Mouse (Mus musculus) adipocyte (in vitro differentiated cells): ENCODE measurements at regions not wholly inside any gene's neighbourhood (a gene's known extent, or its start where the extent isn't known, plus 50 kb on each side); places are given as distances from the start of the nearest gene placed in this dataset.
A peak's percentile ranks its signal among the peaks of the same experiment; 100 is the strongest.

Experiments used
- DNase-seq: peaks from one replicate; pipeline ENCODE4 v3.0.0-alpha.2; 2016; ENCODE audit warnings: low spot score

DNA sequence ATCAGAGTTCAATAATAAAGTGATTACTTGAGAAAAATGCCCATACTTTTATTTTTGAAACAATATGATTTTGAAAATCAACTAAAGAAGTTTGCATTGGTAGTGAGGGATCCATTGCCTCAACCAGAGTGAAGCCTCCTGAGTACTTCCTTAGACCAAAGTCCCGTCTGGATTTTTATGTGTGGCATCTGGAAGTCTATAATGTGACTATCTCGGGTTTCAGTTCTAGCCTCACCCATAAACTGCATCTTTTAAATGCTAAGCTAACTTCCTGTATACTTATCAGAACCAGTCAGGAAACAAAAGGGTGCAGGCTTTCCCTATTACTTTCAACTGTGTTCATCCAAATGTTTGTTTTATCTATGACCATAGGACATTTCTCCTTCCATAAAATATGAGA, 178.8 kb downstream of the Spry2 start:
- no peak for DNase-seq

DNA sequence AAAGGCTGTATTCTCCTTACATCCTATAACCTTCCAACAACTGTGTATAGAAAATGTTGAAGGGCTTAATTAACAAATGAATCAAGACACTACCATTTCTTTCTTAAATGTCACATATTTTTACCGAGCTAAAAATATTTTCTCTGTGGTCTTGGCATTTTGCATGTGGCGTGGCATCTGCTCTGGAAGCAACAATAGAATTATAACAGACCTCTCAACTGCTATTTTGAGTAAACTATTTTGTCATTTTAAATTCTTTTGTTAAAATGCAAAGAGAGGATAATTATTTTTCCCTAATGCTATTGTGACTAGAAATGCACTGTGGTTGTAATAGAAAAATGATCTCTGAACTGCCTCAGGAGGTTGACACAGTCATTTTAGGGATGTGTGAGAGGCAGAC, 187.9 kb downstream of the Spry2 start:
- DNase-seq, result no peak

DNA sequence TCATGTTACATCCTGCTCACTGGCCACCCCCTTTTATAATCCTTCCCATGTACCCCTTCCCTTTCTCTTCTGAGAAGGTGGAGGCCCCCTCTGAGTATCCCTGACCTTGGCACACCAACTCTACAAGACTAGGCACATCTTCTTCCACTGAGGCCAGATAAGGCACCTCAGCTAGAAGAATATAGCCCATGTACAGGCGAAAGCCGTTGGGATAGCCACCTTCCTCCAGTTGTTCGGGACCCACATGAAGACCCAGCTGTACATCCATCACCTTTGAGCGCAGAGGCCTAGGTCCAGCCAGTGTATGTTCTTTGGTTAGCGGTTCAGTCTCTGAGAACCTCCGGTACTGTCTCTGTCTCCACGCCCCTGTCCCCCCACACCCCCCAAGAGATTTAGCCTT, 189.9 kb downstream of the Spry2 start:
- no peak for DNase-seq

DNA sequence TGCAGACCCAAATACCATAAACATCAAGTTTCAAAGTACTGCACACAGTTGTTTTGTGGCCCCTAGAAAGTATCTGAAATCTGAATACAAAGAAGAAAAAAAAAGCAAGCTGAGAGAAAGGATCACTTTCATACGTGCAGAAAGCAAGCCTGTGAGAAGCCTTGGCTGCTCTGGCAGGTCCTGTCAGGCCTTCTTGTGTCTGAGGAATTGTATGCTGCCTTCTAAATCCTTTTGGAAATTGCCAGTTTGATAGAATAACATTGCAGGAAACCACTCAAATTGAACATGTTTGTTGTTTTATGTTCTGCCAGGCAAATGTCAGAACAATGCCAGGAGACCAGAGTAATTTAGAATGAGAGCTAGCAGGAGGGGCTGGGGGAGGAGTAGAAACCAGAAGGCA, 198.0 kb downstream of the Spry2 start:
- DNase-seq, result no peak

DNA sequence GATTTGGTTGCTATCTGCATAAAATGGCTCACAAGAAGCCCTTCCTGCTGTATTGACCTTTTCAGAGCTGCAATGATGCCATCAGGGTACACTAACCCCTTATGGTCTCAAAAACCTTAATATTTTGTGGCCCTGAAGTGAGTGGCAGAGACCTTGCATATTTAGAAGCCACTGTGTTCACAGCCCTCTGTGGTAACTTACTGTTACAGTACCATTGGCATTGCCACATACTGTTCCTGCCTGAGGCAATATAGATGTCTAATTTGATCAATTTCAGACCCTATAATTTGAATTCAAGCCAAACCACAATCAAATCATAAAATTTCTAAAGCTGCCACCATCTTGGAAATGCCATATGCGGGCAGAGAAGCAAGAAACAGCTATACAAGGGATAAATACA, 198.5 kb downstream of the Spry2 start:
- DNase-seq, result no peak

DNA sequence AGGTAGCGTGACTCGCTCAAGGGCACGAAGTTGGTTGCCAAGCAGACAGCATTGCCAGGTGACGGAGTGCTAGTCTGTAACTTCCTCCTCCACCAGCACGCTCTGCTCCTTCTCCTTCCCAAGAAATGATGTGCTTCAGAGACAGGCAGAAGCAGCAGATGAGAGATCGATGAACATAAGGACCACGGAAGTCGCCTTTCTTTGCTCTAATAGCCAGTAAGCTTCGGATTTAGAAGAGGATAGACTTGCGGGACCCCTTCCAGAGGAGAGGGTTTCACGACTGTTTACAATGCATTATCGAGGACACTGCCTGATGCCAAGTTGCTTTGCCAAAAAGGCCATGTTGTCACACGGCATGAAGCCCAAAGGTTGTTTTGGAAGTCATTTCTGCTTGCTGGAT, 199.2 kb downstream of the Spry2 start:
- no peak for DNase-seq

DNA sequence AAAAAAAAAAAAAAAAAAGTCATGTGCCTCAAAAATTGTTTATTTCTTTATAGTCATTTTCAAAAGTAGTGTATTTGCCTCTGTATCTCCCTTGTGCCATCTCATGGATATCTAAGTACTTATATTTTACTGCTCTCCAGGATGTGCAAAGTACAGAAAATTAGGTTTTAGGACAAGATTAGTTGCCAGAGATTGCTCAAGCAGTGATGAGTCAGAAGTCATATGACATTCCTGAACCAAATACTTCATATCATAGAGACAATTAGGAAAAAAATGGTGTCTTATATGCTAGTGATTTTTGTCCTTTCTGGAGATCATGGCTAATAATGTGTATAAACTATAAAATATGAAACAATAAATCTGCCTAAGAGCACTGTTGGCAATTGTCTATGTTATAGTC, 201.7 kb downstream of the Spry2 start:
- DNase-seq, result peak; percentile 56

DNA sequence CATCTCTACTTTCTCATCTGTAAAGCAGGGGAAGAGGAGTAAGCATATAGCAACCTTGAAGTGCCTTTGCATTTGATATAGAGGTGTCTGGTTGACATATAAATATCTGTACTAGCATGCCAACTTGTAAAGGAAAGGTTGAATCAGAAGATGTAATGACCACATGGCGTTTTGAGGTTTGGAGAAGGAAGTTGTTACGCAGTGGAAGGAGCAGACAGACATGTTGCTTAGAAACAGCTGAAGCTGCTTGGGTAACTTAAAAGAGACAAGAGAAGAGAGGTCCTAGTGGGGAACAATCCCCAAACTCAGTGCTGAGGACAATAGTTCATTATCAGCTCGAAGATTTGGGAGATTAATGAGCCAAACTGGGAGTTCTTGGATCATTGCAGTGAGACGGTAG, 202.9 kb downstream of the Spry2 start:
- DNase-seq, result no peak

DNA sequence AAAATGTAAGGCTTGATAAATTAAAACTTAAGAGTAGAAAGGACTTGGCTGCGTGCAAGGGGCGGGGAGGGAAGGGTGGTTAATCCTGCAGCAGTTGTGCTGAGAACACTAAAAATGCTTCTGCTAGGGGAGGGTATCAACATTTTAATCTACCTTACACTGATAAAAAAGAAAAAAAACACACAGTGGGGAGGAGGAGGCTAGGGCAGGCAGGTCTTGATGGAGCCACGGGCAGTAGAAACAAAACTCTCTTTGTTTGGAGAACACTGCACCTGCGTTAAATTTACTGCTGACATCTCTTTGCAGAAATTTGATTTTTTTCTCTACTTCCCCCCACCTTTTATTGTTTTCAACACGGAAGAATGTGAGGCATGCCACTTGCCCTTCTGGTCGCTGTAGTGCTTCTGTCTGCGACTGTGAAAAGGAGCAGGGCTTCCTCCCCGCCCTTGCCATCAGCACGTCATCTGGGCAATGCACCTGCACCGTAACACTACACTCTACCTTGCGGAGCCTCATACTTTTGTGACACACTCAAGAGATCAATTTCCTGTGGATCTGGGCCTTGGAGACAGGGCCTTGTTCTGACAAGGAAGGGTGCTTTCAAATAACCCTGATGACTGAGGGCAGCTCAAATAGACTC, 211.7 kb downstream of the Spry2 start:
- DNase-seq, result no peak

DNA sequence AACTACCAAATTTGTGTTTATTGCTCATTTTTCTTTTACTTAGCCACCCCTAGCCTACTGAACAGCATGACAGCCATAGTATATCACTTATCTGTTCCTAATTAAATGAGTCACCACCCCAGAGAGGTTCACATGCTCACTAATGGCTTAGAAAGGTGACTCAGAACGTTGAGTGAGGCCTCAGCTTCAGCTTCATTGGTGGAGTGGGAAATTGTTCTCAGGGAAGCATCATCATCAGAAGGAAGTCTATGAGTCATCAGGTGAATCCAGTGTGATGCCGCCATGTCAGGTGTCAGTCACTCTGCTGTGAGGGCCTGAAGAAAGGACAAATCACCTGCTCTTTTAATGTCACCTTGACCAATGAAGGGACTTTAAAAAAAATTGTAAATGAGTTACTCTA, 212.3 kb downstream of the Spry2 start:
- no peak for DNase-seq

DNA sequence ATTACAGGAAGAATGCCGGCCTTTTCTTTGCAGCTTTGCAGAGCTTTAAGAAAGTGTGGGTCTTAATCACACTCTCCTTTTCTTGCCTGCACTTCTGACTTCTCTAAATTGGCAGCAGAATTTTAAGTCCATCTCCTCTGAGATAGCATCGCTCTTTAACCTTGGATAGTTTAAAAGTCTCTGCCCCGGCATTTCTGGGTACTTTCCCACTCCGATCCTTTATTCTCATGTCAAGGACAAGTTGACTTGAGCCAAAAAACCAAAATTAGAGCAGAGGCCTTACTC, 220.0 kb downstream of the Spry2 start:
- no peak for DNase-seq

DNA sequence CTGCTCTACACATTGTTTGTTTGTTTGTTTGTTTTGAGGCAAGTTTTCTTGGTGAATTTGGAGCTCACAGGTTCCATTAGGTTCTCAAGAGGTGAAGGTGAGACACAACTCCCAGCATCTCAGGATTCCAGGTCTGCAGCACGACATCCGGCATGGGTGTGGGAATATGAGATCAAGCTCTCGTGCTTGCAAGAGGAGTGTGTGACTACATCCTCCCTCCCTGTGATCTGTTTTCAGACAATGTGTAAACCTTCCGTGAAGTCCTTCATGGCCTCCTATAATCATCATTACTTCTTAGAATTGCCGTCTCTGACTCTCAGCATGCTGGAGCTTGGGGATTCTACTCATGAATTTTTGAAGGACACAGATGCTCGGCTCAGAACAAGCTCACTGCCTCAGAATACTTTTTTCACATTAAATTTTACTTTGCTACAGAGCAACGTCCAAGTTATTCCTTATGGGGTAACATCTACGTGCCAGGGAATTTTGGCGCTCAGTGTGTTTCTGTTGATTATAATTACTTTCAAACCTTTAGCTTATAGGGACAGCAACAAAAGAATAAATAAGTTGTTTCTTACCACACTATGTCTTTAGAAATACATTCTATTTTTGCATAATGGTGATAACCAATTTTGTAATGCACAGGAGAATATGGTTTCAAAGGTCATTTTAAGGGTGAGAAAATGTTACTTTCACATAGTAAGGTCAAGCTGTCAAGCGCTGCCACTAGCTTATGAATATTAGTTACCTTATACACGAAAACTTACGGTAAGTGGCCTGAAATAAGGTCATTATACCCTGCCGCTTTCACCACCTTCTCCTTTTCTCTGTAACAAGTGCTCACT, 220.6 kb downstream of the Spry2 start:
- DNase-seq, result peak; percentile 17

DNA sequence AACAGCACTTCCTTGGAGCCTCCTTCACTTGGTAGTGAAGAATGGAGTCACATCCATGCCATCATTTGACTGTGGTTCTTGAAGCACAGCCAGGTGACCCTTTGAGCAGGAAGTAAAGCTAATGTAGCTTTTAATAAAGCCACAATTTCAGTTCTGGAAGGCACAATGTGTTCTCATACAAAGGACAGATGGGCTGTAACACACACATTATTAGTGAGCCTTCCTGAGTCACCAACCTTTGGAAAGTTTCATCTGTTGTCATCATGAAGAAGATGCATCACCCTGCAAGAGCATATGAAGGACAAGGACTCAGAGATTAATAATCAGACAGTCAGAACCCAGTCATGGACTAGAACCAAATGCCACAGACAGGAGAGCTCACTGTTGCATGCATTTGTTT, 221.6 kb downstream of the Spry2 start:
- no peak for DNase-seq

DNA sequence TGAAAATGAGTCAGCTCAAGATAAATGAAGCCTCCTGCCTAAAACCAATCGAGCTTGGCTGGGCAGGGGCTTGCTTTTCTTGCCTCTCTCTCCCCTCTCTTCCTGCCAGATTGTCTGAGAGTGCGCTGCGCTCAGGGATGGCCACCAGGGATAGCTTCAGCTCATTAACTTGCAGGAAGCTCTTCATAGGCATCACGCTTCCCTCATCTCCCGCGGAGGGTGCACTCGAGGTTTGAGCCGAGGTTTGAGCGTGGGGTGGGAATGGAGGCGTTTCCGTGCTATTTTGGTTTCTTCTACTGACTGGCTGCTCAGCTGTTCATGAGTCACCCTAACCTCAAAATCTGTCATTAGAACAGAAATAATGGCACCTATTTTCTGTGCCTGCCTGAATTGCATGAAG, 227.7 kb downstream of the Spry2 start:
- DNase-seq, result peak; percentile 37

DNA sequence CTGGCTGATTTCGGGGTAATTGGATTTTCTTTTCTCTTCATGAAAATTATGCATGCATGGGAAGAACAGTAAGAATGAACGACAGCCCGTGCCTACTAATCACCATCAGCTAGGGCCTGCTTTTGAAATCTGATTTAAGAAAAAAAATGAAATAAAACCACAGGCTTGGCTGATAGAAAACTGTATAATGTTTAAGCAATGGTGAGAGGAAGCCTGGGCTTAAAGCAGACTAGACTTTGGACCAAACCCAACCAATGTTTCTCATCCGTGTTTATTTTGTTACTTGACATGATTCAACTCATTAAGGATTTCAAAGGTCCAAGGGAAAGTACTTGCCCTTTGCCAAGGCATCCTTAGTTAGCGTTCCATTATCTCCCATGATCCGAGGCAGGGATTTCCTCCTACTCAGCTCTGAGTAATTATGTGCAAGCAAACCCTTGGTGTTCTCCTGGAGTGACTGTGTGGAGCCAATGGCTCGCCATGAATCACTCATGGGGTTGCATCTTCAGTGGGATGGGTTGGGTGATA, 231.9 kb downstream of the Spry2 start:
- DNase-seq, result no peak

DNA sequence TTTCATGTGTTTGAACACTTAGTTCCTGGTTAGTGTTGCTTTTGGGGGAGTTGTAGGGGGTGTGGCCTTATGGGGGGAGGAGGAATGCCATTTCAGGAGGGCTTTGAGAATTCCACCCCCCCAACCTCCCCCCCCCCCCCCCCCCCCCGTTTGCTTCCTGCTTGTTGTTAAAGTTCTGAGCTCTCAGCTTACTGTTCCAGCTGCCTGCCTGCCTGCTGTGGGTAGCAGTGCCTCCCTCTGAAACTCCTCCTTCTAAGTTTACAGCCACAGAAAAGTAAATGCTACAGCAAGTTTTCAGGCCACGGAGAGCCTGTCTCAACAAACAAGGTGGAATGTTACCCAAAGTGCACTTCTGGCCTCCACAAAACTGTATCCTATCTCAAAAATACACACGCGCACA, 233.1 kb downstream of the Spry2 start:
- no peak for DNase-seq

DNA sequence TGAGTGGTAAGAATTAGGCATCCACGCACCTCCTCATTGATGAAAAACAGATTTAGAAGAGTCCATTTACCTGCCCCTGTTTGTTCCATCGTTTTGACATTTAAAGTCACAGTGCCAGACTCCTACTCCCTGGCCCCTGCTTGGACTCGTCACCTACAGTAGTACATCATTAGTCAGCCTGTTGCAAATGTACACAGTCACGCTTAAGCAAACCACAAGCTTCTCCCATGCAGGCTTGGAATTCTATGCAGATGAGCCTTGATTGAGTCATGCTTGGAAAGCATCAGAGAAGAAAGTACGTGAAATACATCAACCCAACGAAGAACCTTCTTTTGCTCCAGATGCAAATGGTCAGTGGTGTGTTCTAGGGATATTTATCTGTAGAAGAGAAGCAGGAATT, 233.8 kb downstream of the Spry2 start:
- DNase-seq, result no peak

DNA sequence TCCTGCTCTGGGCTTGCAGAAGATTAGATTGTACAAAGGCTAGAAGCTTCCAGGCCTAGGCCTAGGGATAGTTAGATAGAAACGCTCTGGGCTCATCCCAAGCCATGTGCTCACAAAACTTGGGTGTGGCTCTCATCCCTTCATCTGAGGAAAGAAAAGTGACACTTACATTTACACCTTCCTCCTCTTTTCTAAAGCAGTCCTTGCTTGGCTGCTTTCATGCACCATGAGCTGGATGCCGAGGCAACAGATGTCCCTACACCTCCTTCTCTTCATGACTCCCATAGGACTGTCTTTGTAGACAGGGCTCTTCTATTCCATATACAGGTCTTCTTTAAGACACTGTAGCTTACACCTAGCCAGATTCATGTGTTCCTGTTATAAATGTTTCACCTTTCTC, 238.3 kb downstream of the Spry2 start:
- DNase-seq, result no peak

DNA sequence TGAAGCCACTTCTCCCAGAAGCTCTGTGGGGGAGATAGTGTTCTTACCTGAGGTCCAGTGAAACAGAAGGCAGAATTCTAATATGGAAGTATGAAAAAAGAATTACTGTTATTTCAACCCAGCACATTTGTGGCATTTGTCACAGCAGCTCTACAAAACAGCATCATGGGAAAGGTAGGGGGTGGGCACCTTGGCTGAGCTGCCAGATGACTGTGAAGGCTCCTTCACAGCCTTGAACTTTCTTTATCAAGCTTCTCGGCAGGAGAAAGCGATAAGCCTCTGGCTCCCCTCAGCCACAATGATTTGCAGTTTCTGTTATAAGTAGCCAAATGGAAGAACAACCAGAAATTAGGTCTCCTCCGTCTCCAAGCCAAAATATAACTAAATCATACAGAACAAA, 249.5 kb downstream of the Spry2 start:
- DNase-seq, result no peak

DNA sequence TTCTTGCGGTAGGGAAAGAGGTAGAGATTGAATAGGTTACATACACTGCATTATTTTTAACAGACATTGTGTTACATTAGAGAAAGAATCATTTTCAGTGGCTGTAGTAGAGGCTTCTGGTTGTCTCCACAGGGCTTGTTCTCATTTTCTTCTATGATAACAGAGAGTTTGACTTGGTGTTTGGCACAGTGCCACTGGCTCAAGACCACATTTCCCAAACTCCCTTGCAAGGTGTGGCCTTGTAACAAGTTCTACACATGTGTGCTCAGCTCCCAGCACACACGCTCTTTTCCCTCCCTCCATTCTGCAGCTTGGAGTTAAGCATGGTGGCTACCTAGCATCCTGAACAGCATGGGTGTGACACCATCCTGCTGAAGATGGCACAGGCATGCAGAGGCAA, 252.2 kb downstream of the Spry2 start:
- no peak for DNase-seq

DNA sequence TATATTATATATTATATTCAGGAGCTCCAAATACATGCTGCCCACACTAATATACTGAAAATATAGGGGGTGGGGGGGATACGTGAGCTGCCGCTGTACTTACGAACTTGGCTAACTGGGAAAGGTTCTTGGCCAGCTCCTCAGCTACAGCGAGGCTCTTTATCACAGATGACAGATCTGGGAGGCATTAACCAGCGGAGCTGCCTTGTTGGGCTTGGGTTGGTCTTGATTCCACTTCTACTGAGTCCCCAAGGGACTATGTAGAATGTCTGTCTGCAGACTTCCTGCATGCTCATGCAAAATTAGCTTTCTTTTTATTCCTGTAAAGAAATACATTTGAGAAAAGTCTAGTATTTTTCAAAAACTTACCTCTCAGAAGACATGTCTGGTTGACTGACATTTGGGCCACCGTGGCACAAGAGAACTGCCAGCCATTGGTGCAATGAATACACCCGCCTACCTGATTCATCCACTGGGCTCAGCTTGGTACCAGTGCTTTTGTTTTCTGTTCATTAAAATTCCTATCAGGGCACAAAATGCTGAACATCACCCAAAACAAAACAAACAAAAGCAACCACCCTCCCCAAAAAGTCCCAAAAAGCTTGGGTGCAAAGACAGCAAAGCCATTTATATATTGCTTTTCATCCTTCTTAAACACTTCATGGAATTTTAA, 253.2 kb downstream of the Spry2 start:
- DNase-seq, result no peak

DNA sequence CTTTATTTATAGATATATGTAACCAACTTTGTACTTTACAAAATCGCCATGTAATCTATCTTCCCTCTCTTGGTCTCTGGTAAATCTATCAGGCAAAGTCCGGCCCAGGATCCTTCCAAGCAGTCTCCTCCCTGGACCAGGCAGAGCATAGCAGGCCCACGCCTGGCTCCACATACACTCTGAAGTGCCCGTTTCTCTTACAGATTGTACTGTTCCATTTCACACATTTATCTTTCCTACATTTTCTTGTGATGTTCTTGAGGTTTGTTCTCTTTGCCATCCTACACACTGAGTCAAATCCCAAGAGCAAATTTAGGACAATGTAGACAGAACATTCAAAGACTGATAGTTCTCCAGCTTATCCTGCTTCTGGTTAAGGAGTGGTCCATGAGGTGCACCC, 264.3 kb downstream of the Spry2 start:
- DNase-seq, result no peak

DNA sequence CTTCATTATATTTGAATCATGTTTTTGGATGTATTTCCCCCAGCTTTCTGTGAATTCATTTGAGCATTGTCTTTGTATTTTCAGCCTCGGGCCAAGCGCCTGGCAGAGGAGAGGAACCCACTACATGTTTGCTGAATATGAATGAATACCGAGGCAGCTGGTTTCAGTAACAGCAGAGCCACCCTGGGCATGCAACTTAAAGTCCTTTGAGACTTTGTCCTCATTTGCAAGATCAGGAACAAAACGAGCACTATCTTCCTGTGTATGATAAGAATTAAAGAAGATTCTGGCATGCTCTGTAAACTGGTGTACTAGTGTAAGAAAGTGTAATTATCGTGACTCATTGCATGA, 265.0 kb downstream of the Spry2 start:
- no peak for DNase-seq
